Mouse (Mus musculus): ENCODE results near the gene Lamb1.

The Lamb1 gene

DNA sequence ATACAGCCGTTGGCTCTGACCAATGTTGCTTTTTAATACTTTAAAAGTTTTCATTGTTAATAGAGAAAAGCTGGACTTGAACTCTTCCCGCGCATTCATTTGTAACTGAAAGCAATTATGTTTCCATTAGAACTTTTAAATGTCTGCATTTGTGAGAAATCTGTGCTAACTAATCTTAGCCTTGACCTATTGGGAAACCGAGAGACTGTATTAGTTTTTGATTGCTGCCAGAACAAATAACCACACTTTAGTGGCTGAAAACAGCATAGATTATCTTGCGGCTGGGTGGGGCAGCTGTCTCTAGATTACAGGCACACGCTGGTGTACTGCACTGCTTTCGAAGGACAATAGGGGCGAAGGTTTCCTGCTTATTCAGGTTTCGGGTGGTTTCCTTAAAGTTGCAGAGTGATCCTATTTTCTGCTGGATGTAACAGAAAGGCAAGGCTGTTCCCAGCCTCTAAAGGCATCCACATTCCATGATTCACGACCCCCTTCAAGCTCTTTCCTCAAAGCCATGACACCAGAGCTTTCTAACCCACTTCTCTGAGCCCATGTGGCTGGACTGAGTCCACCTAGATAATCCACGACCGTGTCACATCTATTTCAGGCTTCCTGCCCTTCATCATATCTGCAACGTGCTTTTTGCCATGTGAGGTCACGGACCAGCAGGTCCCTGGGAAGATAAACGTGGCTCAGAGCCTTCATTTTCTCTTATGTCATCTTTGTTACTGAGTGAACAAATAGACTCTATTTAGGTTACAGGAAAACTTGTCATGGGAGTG is 28.5 kb downstream of the Lamb1 start:
- DNase-seq: no peak

DNA sequence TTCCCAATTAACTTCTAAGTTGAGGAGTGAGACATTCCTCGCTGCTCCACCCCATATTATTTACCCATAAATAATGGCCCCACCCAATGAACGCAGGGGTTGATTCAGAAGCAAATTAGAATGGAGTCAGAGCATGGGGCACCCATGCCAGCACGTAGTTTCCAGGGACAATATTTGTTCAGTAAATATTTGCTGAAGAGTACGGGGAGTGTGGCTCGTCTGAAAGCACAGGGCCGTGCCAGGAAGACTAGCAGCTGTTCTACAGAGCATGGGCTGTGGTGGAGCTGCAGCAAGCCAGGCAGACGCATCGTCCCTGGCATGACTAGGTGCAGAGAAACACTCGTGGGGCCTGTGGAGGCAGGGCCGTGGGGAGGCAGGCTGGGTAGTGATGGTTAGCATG is 29.5 kb downstream of the Lamb1 start:
- no peak for DNase-seq

DNA sequence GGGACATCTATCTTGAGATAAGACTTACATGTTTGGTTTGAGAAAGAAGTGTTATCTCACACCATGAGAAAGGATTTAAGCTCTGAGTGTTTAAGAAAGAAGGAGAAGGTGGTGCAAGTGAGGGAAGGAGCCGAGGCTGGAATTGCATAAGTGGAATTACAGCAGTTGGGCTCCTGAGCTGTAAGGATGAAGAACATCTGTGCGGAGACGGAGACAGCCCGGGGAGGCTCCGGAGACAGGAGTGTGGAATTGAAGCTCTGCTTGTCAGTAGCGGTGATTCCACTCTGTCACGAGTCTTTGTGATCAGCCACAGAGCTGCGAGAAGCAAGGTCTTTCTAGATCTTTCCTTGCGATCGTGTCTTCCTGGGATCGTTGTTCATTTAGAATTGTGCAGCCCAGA is 30.0 kb downstream of the Lamb1 start:
- no peak for DNase-seq

DNA sequence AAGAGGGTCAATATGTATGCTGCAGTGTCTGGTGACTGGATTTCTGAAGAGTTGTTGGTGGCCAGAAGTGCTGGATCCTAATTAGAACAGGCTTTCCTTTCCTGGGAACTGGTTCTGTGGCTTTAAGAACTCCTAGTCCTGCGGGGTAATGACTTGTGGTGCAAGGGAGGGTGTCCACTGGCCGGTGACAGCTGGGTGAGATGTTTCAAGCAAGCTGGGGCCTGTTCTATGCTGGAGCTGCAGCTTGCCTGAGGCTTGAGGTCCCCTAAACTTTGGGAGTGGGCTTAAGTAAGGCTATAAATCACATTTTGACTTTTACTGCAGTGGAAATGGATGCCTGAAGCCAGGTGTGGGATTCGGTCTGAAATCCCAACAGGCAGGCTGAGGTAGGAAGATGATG is 30.5 kb downstream of the Lamb1 start:
- no peak for DNase-seq

DNA sequence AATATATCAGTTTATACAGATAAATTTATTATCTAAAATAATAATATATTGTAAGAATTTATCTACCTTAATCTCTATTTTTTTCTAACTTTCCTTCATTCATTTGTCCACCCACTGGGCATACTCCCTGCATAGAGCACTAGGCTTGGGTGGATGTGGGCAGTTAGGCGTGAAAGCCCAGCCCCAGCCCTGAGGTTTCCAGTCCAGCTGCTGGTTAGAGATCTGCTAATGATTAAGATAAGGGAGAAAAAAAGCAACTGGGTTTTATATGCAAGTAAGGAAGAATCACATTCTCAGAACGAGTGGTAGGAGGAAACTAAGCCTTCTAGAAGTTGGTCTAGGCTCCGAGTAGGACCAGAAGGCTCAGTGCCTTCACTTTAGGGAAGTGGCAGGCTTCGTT is 31.1 kb downstream of the Lamb1 start:
- DNase-seq: no peak

DNA sequence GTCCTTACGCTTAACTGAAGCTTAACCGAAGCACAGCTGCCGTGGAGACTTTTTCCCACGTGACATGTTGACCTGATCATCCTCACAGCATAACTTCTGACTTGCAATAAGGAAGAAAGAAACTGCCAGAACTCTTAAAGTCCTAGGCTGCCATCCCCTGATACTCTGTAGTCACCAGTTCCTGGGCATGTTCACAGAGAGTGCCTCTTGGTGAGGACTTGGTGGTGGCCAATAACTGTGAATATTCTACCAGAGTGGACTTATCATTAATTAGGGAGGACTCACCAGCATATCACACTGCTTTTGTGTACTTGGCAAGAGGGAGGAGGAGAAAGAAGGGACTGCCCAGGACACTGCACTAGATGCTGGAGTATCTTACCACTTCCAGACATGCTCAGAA is 33.1 kb downstream of the Lamb1 start:
- DNase-seq: no peak

DNA sequence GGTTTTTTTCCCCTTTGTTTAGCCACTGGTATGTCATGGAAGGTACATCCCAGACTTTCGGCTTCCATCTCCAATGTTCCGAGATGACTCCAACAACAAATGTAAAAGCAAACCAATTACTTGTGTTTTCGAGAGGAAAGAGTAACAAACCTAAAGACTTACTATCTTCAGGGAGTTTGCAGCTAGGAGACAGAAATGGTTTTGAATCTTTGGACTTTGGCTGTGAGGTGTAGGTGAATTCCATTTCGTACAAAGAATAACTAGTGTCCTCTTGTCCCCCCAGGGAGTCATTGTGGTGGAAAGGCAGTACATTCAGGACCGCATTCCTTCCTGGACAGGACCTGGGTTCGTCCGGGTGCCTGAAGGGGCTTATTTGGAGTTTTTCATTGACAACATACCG is 33.5 kb downstream of the Lamb1 start:
- no peak for DNase-seq

DNA sequence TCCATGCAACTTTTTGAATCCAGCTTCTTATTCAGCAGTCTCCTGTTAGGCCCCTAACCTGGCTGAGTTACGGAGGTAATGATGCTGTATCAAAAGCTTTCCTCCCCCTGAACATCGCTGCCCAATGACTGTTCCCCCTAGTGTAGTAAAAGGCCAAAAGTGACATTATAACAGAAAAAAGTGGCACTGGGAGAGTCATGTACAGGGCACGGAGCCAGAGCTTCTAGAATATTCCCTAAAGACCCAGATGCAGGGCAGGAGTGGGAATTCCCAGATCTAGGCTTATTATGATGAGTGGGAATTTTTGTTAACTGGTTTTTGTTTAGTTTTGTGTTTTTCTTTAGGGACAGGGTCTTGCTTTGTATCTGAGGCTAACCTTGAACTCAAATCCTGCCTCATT is 34.1 kb downstream of the Lamb1 start:
- DNase-seq: no peak

DNA sequence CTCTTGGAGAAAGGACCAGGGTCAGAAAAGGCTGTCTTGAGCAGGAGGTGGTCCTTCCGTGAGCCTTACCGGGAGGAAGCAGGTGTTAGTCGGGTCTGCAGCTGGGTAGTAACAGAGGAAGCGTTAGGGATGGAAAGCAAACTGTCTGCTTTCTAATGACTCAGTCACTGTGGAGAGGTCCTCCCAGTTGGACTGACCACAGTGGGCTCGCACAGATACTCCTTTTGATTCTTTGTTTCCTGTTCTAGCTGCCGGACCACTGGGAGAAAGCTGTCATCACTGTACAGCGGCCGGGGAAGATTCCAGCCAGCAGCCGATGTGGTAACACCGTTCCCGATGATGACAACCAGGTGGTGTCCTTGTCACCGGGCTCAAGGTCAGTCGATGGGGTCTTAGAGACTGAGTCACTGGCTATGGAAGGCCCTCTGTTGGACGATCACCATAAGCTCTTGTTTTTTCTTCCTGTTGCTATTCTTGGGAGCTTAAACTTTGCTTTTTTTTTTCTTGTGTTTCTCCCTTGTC is 34.7 kb downstream of the Lamb1 start:
- DNase-seq: no peak

DNA sequence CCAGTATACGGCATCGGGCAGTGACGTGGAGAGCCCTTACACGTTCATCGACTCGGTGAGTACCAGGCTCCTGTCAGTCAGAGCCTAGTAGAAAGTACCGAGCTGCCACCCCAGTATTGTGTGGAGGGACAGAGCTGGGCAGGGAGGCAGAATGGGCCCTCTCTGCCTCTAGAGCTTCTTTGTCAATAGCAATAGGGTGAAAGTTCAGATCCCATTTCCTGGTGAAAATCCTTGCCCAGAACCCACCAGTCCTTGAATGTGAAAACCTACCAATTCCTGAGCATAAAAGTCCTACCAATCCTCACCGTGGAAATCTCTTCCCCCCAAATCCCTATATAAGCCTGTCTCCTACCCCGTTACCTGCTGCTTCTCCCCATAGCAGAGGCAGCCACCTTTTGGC is 35.2 kb downstream of the Lamb1 start:
- no peak for DNase-seq

DNA sequence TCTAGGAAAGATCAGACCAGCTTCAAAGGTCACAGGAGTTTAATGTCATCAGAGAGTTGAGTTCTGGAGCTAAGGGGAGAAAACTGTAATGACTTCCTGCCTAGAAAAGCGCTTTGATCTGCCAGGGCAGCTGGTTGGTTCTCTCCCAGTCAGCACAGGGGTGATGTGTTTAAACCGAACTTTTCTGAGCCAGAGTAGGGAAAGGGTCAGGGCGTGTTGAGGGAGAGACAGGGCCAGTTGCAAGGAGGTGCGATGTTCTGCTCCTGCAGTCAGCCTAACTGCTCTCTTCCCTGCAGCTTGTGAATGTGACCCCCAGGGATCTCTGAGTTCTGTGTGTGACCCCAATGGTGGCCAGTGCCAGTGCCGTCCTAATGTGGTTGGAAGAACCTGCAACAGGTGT is 37.2 kb downstream of the Lamb1 start:
- DNase-seq: no peak

DNA sequence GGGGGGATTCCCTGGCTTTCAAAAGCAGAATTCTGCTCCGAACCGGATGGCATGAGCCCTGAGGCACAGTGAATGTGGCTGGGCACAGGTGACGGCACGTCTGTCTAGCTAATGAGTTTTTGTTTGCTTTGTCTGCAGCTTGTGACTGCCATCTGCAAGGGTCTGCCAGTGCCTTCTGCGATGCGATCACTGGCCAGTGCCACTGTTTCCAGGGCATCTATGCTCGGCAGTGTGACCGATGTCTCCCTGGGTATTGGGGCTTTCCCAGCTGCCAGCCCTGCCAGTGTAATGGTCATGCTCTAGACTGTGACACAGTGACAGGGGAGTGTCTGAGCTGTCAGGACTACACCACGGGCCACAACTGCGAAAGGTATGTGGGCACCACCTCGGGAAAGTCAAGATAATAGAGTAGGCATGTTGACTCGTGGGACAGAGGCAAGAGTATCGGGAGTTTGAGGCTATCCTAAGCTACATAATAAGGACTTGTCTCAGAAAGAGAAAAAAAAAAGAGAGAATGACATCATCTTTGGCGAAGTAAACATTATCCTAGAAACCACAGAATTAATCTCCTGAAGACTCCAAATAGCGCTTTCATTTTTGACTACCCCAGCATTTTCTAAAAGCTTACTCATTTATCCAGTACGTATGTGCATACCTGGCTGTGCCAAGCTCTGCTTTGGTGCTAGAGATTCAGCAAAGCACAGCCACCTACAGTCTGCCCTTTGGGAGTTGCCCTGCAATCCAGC is 37.9 kb downstream of the Lamb1 start:
- no peak for DNase-seq

DNA sequence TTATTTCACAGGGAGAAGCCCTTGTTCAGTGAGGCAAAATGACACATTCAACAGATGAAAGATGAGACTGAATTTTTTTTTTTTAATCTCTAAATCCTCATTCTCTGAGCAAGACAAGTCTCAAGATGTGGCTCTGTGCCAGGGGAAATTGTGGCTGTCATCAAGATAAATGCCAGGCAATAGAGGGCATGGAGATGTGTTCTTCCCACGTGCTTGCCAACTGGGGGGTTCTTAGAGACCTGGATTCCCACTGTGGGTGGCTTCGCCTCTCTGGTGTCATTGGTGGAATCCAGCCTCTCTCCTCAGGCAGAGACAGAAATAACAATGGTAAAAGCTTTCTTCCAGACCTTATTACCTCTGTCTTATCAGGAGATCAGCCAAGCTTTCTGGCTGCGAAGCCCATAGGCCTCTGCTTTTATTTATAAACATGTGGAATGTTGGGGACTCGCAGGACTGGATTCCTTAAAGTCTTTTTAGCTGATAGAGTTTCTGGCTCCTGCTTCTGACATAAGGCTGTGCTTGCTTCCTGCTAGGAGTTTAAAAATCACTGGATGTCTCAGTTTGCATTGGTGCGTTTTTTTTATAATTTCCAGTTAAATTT is 41.1 kb downstream of the Lamb1 start:
- DNase-seq: no peak

DNA sequence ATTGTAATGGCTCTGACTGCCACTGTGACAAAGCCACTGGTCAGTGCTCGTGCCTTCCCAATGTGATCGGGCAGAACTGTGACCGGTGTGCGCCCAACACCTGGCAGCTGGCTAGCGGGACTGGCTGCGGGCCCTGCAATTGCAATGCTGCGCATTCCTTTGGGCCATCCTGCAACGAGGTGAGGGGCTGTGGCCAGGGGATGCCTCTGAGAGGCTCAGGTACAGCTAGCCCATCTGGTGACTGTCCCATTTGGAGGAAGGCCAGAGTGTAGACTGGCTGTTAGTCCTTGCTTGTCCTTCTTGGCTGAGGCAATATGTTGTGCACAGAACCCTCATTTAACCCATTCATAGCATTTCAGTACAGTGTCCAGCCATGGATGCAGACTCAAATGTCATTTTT is 42.0 kb downstream of the Lamb1 start:
- DNase-seq: no peak

DNA sequence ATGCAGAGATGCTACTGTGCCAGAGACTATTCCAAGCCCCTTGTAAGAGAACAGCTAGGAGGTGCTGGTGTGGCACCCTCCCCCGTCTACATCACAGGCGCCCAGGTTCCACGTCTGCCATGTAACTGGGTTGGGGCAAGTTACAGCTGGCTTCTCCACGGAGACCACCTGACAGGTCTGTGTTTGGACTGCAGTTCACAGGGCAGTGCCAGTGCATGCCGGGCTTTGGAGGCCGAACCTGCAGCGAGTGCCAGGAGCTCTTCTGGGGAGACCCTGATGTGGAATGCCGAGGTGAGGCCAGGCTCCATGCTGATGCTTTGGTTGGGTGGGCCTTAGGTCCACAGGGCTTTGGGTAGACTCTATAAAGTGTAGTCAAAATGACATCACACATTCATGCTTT is 42.7 kb downstream of the Lamb1 start:
- no peak for DNase-seq

DNA sequence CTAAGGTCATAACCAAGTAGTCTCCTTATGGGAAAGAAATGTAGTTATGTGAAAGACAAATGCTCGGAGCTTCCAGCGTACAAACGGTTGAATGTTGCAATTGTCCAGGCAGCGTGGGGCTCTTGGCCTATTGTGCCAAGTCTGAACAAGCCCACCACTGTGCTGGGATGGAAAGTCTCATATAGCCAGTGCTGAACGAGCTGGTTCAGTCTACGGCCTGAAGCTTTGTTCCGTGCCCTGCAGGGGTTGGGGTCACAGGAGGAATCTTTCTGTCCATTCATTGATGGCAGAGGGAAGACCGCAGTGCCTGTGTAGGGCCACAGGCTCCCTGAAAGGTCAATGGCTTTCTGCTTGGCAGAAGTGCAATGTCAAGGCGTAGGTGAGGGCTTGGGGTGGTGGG is 45.7 kb downstream of the Lamb1 start:
- no peak for DNase-seq

DNA sequence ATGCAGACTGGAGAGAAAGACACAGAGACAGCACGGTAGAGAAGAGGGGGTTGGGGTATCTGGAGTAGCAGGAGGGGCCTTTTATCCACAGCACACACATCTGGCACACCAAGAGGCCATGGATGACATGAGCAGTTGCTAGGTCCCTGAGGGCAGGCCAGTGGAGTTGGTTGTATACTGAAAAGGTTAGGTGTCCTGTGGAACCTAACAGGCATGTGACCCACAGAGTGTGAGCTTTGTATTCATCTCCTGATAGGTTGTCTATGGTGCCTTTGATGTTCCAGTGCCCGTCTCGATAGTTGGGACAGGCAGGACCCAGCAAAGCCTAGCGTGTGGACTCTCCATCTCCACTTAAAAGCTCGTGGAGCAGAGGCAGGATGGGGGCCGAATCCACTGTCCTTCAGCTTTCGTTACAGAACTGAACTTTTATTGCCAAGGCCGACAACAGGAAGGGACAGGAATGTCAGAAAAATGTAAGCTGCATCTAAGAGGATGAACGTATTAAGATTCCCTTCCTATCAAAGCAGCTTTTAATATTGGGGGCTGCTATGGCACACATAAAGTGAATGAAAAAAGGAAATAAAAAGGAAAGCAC is 46.7 kb downstream of the Lamb1 start:
- no peak for DNase-seq

DNA sequence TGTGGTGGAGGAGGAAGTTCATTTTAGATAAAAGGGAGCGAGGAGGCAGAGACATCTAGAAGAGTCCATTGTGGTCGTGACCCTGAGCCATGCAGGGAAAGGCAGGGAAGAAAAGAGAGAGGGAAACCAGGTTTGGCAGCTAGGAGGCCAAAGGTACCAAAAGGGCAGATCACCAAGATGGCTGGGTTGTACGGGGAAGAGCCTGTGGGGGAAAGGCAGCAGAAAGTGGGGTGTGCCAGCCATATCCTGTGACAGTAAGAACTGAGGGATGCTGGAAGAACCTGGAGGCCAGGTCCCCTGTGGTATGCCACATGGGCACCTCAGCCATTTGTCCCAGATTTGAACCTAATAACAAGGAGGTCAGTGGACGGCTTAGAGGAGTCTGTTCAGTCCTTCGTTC is 47.2 kb downstream of the Lamb1 start:
- DNase-seq: no peak

DNA sequence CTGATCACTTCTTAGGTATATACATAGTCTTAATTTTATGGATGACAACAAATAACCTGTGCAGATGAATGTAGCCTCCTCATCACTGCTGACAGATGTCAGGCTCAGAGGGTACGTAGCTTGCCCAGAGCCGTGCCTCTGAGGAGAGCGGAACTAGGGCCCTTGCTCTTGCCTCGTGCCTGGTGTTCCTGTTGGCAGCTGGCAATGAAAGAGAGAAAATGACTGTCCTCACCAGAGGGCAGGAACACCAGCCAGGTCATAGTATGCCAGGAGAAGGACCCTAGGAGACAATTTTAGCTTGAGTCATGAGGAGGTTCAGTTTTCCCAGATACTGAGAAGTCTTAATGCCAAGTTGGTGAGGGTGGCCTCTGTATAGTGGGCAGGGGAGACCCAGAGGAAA is 48.1 kb downstream of the Lamb1 start:
- DNase-seq: no peak

DNA sequence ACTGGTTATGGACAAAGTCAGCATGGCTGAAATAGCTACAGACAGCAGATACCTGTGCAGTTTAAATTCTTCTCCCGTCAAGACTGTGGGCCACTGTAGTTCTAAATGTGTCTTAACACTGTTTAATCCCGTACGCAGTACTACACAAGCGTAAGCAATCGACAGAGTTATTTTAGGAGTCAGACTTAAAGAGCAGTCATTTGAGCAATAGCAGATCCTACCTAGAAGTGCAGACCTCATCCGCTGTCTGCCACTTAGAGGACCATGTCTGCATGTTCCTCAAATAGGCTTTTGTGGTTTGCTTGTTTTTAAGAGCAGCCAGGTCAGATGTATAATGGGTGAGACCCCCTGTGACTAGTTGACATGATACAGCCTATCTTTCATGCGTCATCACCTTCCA is 49.3 kb downstream of the Lamb1 start:
- DNase-seq: no peak

DNA sequence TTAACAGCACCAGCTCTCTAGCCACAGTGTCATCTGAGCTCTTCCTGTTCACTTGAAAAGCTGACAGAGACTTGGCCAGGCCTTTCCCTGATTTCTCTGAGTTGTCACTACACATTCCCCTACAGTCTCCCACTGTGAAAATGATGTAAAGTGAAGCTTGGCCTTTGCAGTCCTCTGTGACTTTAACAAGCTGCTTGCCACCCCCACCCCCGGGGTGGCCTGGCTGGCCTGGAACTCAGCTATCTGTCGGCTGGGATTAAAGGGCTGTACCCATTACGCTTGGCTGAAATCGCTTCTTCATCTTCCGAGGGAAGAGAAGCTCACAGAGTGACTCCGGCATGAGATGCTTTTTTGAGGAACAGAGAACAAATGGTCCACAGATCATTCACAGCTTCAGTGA is 50.9 kb downstream of the Lamb1 start:
- no peak for DNase-seq

DNA sequence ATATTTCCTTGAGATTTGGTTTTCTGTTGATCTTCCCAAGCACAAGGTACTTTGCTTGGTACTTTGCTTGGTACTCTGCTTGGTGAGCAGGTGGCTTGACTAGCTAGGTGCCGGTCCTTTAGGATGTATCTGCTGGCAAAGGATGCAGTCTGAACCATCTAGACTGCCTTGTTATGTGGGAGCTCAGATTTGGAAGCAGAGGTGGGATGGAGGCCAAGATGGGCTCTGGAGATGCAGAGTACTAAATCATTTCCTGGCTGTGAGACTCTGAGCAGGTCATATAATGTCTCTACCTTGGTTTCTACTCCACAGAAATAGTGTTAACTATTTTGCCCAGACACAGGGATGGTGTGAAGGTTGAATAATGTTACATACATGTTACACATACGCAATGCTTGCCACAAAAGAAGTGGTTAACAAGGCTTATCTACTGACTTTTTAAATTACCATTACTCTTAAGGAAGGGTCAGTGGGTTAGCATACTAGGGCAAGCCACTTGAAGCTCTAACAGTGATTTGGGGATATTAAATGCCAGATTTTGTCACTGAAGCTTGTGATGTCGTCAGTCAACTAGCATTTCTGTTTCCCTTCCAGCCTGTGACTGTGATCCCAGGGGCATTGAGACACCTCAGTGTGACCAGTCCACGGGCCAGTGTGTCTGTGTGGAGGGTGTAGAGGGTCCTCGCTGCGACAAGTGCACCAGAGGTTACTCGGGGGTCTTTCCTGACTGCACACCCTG is 52.8 kb downstream of the Lamb1 start:
- no peak for DNase-seq

DNA sequence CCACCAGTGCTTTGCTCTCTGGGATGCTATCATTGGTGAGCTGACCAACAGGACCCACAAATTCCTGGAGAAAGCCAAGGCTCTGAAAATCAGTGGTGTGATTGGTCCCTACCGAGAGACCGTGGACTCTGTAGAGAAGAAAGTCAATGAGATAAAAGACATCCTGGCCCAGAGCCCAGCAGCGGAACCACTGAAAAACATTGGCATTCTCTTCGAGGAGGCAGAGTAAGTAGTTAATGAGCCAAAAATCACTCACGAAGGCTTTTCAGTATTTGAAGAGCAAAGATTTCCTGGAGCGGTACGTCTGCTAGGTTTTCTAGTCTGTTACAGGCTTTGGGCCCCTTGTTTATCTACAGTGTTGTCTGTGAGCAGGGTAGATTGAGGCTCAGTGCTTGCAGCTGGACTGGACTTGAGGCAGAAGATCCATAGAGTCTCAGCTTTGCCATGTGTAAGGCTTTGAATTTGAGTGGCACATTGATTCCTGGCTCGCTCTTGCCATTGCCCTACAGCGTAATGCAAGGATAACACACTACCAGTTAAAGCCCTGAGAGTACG is 53.5 kb downstream of the Lamb1 start:
- no peak for DNase-seq

Data from thymus, postnatal 14 days (tissue).